Mouse (Mus musculus) adipocyte (in vitro differentiated cells): Measurements from ENCODE around the gene Cstf1.
A peak's percentile ranks its signal among the peaks of the same experiment; 100 is the strongest.

ENCODE experiments used
- DNase-seq: peaks from one replicate; pipeline ENCODE4 v3.0.0-alpha.2; 2016; ENCODE audit warnings: low spot score

The Cstf1 gene

GRCm38 (mm10) chr2:172416218-172416617 is 45.7 kb downstream of the Cstf1 start:
- DNase-seq = no peak

GRCm38 (mm10) chr2:172416876-172417275 is 46.4 kb downstream of the Cstf1 start:
- no peak for DNase-seq

GRCm38 (mm10) chr2:172418208-172418607 is 47.7 kb downstream of the Cstf1 start:
- no peak for DNase-seq

- peak; percentile 38 for DNase-seq
Observed at GRCm38 (mm10) chr2:172430609-172431008, 60.1 kb downstream of the Cstf1 start.
